Mouse (Mus musculus) cerebellum, adult 2 months (tissue): Measurements from ENCODE around the gene Fbxo9. TPM values are rescaled to one million over a fixed set of nuclear protein-coding genes. Genes with fewer than 3 reads are reported as not detected.
A peak's percentile ranks its signal among the peaks of the same experiment; 100 is the strongest.
"Not testable (repeated sequence)": the region's sequence is repeated elsewhere in the genome, so short reads cannot be mapped to it uniquely, and the experiment has no call there.

Experiments
- DNase-seq, 2 experiments: peaks; one replicate each; pipeline ENCODE4 v3.0.0; 2021
- H3K27ac ChIP-seq: fragments of 200-500 bp; 2 replicates; pipeline ENCODE4 v1.5.1; 2012; ENCODE audit warnings: low read length, control low read depth, inconsistent platforms; ENCODE audit not compliant: insufficient read depth
- H3K27me3 ChIP-seq: fragments of 200-500 bp; 2 replicates; pipeline ENCODE4 v1.6.1; 2012; ENCODE audit warnings: inconsistent platforms, mild to moderate bottlenecking, low read length, moderate library complexity; ENCODE audit not compliant: control insufficient read depth, insufficient read depth
- H3K4me1 ChIP-seq: fragments of 200-500 bp; 2 replicates; pipeline ENCODE4 v1.6.1; 2011; ENCODE audit warnings: low read length; ENCODE audit not compliant: control insufficient read depth, insufficient read depth
- H3K4me3 ChIP-seq: fragments of 200-500 bp; replicated peaks from 2 replicates; pipeline ENCODE3; 2011; ENCODE audit warnings: mild to moderate bottlenecking, low read depth, low read length, control low read depth; ENCODE audit not compliant: insufficient read depth
- CTCF ChIP-seq: fragments of 200-500 bp; IDR thresholded peaks from 2 replicates; pipeline ENCODE4 v1.5.1; 2011; ENCODE audit warnings: low read depth, mild to moderate bottlenecking, control low read depth, low read length, moderate library complexity, borderline replicate concordance; ENCODE audit not compliant: insufficient read depth
- POLR2A ChIP-seq: fragments of 200-500 bp; IDR thresholded peaks from 2 replicates; pipeline ENCODE4 v1.6.1; 2011; ENCODE audit warnings: low read length, control low read depth, borderline replicate concordance; ENCODE audit not compliant: insufficient read depth
- WGBS: fragments of 180-500 bp; shearing (Covaris S2); methylation state at CpG from one replicate; pipeline ENCODE4 v1.1.7; 2018; 5-methylcytosine and 5-hydroxymethylcytosine counted together
- polyA plus RNA-seq: library from polyadenylated mRNA; depleted of rRNA; stranded (reverse); fragments of >200 nt; gene quantifications from 2 replicates; pipeline ENCODE4 v1.2.3, GENCODE M21; 2012; rRNA removed

Fbxo9 gene
- 207 and 224 TPM in 2 replicates for polyA plus RNA-seq

- TF ChIP-seq CTCF (no peak), POLR2A (no peak)
- under 1% methylated on average over 20 of the region's 20 CpGs for WGBS
Observed at GRCm38 (mm10) chr9:78108796-78109239, at the start of gene Fbxo9, which contains the start of gene Ick. Gene Fbxo9, minus strand, starts transcription at chr9:78109065. Gene Ick, plus strand, starts transcription at chr9:78109192.

GRCm38 (mm10) chr9:78157221-78157620, 48.4 kb upstream of the Fbxo9 start:
- no peak for TF ChIP-seq POLR2A
- TF ChIP-seq CTCF = no peak
- H3K27me3 ChIP-seq = no peaks in the 10 kb centered on the region
- H3K27ac ChIP-seq = no peak overlapping the region
- H3K4me1 ChIP-seq = no peaks in the 10 kb centered on the region; the same call in 1 of the 2 replicates
- 79% methylated on average over 1 of the region's 1 CpGs for WGBS
- no peak for DNase-seq
- H3K4me3 ChIP-seq = no peak overlapping the region

More at GRCm38 (mm10) chr9:78108796-78109239, at the start of gene Fbxo9, which contains the start of gene Ick:
- peak within 1 kb of the TSS; percentile 70 for H3K4me3 ChIP-seq
- H3K27ac ChIP-seq = peak within 1 kb of the TSS; percentile 84
- H3K27me3 ChIP-seq = no peaks in the 10 kb centered on the region
- peaks cover 4% of the 10 kb centered on the region for H3K4me1 ChIP-seq
- DNase-seq = peak; percentile 88 to 95

GRCm38 (mm10) chr9:78154211-78154977, 45.5 kb upstream of the Fbxo9 start:
- TF ChIP-seq POLR2A = no peak
- no peak for TF ChIP-seq CTCF
- DNase-seq = no peak
- Histone ChIP-seq H3K27ac (no peak overlapping the region), H3K4me1 (no peaks in the 10 kb centered on the region), H3K4me3 (no peak overlapping the region), H3K27me3 (no peaks in the 10 kb centered on the region)
- 88% methylated on average over 11 of the region's 11 CpGs for WGBS

GRCm38 (mm10) chr9:78149770-78150169, 40.9 kb upstream of the Fbxo9 start:
- not testable (repeated sequence) for H3K27me3 ChIP-seq, H3K4me3 ChIP-seq, H3K27ac ChIP-seq, H3K4me1 ChIP-seq, DNase-seq
- 97% methylated on average over 2 of the region's 2 CpGs for WGBS

GRCm38 (mm10) chr9:78148149-78148548, 39.3 kb upstream of the Fbxo9 start:
- TF ChIP-seq POLR2A = no peak
- TF ChIP-seq CTCF = no peak
- Histone ChIP-seq H3K27me3 (no peaks in the 10 kb centered on the region), H3K27ac (no peak overlapping the region), H3K4me3 (no peak overlapping the region), H3K4me1 (no peaks in the 10 kb centered on the region; the same call in 1 of the 2 replicates)
- no peak for DNase-seq
- 61% methylated on average over 6 of the region's 6 CpGs for WGBS

- no peak for DNase-seq
- peak overlapping the region; percentile 47; the same call in 1 of the 2 replicates for H3K27ac ChIP-seq
- no peaks in the 10 kb centered on the region for H3K27me3 ChIP-seq
- TF ChIP-seq POLR2A (no peak), CTCF (no peak)
- no peaks in the 10 kb centered on the region; the same call in 1 of the 2 replicates for H3K4me1 ChIP-seq
- 82% methylated on average over 6 of the region's 6 CpGs for WGBS
- no peak overlapping the region for H3K4me3 ChIP-seq
Observed at GRCm38 (mm10) chr9:78146627-78147026, 37.8 kb upstream of the Fbxo9 start.

- Histone ChIP-seq H3K4me1 (no peaks in the 10 kb centered on the region; the same call in 1 of the 2 replicates), H3K27me3 (no peaks in the 10 kb centered on the region), H3K4me3 (no peak overlapping the region), H3K27ac (no peak overlapping the region; the same call in 1 of the 2 replicates)
- DNase-seq = peak in 1 of 2 experiments; percentile 21
- no peak for TF ChIP-seq POLR2A
- TF ChIP-seq CTCF = no peak
- WGBS = 55% methylated on average over 4 of the region's 4 CpGs
Observed at GRCm38 (mm10) chr9:78146099-78146498, 37.2 kb upstream of the Fbxo9 start.

- Histone ChIP-seq H3K4me1 (no peaks in the 10 kb centered on the region), H3K4me3 (no peak overlapping the region), H3K27me3 (no peaks in the 10 kb centered on the region), H3K27ac (no peak overlapping the region)
- WGBS = 69% methylated on average over 4 of the region's 4 CpGs
- TF ChIP-seq CTCF (no peak), POLR2A (no peak)
- no peak for DNase-seq
Observed at GRCm38 (mm10) chr9:78139463-78139862, 30.6 kb upstream of the Fbxo9 start.
